Mouse (Mus musculus) adrenal gland, adult 18-20 months (tissue): ENCODE measurements around the gene Tatdn3. TPM values are rescaled to one million over a fixed set of nuclear protein-coding genes. Genes with fewer than 3 reads are reported as not detected.
A peak's percentile ranks its signal among the peaks of the same experiment; 100 is the strongest.
"Not testable (repeated sequence)": the region's sequence is repeated elsewhere in the genome, so short reads cannot be mapped to it uniquely, and the experiment has no call there.

Experiments
- DNase-seq, 2 experiments: peaks; one replicate each; pipeline ENCODE4 v3.0.0; 2021 to 2022; ENCODE audit warnings: low spot score in 2 of 2
- total RNA-seq, 2 experiments: library from RNA; stranded (reverse); gene quantifications; 1 replicate in 1 of 2; 2 replicates in 1 of 2; pipeline ENCODE4 v1.2.3; 2021

The Tatdn3 gene
- total RNA-seq, 2 experiments from 2014 or later: 14.0 to 16.4 TPM

DNA sequence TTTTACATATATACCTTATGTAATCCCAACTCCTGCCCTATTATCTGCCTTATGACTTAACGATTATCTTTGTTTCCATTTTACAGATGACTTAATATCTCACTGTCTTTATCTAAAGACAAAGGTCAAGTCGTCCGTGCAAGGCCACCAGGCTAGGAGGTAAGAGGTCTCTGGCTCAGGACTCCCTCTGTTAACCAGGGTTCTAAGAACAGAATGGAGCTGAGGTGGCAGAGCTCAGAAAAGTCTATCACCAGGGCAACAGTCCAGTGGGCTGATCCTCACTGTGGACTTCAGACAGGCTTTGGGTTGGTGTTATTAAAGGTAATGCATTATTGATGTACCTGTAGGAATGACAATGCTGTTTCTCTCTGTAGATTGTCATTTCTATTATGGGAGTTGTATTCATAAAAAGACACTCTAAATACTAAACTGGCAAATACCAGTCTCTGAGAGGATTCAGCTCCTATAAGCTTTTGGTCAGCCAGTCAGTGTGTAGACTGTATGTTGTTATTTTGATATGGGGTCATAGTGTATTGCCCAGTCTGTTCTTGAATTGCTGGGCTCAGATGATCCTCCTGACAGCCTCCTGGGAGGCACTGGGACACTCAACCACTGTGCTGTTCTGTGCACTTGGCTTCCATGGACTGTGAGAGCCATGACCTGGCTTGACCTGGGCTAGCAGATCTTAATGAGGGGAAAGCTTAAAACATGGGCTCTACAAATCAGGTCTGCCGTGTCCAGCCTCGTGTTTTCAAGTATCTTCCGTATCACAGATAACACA lies 26.0 kb downstream of the Tatdn3 start, which contains the start of gene Spata45:
TSS of gene Spata45 (plus strand) at position 86 of the 781 bp plus-strand sequence.
- no peak for DNase-seq

DNA sequence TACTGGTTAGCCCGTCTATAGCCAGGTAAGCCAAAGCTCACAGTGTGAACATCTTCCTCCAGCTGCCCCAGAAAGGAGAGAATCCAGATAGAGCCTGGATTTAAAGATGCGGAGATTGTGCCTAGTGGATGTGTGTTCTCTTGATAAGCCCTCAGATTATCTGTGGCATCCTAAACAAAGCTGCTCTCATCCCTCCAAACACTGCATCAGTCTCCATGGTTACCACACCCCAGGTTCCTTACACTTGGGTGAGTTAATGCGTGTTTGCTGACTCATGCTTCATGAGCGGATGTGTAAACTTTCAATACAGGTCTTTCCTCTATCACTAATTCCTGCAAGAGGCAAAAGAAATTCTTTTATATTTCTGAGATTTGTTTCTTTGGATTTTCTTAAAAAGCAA lies 27.1 kb downstream of the Tatdn3 start:
- no peak for DNase-seq

DNA sequence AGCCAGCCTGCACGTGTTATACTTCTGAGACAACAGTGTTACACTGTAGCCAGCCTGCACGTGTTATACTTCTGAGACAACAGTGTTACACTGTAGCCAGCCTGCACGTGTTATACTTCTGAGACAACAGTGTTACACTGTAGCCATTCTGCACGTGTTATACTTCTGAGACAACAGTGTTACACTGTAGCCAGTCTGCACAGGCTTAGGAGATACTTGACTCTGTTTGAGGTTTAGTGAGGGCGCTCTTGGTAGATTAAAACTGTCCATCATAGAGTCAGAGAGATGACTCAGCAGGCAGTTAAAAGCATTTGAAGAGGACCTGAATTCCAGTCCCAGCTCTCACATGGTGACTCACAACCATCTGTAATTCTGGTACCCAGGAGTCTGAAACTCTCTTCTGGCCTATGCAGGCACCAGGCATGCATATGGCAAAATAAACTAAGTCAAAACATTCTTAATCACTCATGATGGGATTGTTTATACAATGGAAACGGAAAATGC lies 31.8 kb downstream of the Tatdn3 start:
- DNase-seq: not testable (repeated sequence)

DNA sequence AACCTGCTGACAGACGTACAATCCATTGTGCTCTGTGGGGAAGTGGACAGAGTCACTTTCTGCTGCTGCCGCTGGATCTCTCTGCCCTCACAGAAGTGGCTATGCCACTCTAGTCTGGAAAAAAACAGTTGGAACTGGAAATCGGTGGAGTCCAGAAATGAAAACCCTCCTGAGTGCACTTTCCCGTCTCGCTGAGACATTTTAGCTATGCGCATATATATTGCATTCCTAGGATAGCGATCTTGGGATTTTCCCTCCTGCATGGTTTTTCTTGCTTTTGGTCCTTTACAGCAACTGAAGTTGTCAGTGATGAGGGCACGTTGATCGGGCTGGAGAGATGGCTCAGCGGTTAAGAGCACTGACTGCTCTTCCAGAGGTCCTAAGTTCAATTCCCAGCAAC lies 32.5 kb downstream of the Tatdn3 start:
- DNase-seq: no peak

DNA sequence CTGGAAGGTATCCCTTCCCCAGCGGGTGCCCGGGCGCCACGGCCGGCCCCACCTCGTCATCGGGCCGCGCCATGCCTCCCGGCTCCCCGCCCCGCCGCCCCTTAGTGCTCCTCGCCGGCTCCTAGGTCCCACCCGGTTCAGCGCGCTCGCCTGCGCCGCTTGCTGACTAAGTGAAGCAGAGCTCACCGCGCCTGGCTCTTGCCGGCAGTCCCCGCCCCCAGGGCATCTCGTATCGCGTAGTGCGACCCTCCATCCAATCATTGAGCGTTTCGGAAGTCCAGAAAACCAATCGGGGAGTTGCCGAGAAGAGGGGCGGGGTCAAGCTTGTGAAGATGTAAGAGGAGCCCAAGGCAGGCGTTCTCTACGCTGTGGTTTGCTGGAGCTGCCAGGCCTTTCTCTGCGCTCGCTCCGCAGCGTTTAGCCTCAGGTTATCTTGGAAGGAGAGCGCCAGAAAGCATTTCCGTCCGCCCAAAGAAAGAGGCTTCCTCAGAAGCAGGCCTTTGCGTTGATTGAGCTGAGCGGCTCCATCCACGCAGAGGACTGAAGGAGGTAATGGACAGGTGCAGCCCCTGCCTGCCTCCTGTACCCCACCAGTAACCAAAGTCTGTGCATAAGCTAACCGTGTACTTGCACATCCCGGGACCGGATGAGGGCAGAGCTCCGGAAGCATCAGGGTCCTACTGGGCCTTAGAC lies 36.6 kb downstream of the Tatdn3 start, which contains the start of gene Flvcr1:
TSS of gene Flvcr1 (minus strand) at position 138 of the 693 bp plus-strand sequence.
- DNase-seq: peak; percentile 97 to 99

DNA sequence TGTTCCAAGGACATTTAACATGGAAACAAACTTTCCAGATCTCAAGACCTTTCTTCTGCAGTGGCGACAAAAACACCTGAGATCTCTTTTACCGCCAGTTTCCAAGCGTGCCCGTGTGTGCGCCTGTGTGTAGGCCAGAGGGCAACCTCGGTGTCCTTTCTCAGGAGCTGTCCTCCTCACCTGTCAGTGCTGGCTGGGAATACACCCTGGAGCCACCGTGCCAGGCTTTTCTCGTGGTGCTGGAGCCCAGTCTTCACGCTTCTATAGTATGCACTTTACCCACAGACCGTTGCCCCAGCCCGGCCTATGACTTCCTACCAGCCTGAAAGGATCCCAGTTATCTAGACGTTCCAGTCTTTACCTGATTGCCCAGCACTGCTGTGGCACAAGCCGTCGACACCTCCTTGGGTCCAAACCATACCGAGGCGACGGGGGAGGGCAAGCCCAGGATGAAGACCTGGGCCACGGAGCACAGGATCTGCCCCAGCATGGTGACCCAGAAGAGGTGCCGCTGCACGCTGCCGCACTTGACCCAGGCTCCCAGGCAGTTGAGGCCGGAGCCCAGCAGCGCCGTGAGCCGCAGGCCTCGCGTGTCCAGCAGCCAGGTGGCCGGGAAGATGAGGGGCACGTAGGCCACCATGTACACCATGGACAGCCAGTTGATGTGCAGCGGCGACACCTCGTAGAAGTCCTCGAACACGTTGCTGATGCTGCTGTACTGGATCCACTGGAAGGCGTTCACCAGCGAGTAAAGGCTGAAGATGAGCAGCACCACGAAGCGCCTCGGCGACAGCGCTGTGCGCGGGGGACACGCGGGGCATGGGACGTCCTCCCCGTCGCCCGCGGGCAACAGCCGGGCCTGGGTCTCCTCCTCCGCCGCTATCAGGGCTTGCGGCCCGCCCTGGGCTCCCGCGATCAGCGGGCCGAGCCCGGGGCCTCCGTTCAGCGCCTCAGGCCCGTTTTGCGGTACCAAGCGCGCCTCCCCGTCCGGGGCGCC lies 37.4 kb downstream of the Tatdn3 start:
- DNase-seq: peak in 1 of 2 experiments; percentile 38

DNA sequence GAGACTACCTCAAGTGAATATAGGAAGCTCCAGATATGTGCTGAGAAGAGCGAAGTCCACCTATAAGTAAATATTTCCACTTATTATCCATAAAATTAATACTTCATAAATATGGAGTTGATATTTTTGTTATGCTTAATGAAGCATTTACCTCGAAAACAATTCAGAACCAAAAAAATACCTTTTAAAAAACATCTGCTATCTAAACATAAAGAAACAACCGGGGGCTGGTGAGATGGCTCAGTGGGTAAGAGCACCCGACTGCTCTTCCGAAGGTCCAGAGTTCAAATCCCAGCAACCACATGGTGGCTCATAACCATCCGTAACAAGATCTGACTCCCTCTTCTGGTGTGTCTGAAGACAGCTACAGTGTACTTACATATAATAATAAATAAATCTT lies 38.9 kb downstream of the Tatdn3 start:
- DNase-seq: not testable (repeated sequence)

DNA sequence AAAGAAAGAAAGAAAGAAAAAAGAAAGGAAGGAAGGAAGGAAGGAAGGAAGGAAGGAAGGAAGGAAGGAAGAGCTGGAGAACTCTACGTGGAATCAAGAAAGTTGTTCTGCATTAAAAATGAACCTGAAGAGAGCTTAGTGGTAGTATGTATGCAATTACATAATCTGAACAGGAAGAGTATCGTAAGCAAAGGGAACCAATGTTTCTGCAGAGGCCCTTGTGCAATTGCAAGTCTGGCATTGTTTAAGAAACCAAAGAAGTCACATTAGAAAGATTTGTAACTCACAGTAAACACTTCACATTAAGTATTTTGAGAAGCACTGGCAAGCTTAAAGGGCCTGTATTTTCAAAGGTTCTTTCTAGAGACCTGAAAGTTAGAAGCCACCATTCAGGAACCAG lies 39.6 kb downstream of the Tatdn3 start:
- DNase-seq: no peak

DNA sequence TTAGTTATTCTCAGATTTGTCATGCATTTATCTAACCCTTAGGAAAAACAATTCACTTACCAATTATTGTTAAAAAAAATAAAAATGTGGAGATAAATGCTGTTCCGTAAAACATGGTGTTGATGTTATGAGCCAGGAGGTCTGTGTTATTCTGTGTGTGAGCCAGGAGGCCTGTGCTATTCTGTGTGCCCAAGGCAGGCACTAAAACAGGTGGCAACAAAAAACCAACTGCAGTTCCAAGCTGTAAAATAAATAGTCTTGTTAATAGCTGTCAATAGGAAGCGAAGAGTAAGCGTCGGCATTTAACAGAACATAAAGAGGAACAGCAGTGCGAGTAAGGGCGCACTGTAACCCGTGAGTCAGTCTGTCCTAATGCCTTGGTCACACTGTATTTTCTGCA lies 41.7 kb downstream of the Tatdn3 start:
- DNase-seq: no peak

DNA sequence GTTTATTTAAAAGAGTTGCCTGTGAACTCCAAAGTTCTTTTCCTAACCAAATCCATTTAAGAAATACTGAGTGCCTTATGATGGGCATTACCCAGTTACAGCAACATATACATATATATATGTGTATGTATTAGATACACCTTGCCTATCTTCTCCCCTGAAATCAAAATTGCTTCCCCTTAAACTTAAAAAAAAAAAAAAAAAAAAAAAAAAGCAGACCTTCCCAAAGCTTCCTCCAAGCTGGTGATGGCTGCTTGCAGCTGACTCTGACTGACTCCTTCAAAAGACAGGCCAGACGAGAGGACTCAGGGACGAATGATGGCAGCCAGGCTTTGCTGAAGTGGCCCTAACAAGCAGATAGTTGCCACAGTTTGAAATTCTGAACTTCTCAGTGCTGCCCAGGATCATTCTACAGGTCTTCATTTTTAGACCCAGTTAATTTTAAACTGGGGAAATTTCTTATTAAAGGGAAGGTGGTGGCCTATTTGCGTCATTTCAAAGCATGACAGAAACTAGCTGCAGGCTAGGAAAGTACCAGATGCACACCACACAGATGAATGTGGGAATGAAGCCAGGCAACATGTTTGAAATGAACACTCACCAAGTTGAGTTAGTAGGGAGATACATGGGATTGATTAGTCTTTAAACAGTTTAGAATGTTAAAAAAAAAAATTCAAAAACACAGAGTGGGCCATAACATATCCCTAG lies 42.4 kb downstream of the Tatdn3 start:
- no peak for DNase-seq

DNA sequence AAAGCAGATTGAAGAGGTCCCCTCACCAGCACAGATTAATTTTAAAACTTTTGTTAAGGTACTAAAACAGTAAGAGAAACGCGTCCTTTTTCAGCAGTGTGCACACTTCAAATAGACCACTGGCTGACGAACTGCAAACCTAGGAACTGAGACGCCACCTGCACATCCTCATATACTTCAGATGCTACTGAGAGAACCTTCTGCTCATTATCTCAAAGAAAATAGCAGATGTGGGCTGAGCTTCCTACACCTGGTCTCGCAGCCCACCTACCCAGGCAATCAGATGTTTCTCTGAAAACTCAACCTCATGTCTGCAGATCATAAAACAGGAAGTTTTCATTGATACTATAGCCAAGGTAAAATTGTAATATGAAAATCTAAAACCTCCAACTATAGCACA lies 42.9 kb downstream of the Tatdn3 start:
- DNase-seq: no peak

DNA sequence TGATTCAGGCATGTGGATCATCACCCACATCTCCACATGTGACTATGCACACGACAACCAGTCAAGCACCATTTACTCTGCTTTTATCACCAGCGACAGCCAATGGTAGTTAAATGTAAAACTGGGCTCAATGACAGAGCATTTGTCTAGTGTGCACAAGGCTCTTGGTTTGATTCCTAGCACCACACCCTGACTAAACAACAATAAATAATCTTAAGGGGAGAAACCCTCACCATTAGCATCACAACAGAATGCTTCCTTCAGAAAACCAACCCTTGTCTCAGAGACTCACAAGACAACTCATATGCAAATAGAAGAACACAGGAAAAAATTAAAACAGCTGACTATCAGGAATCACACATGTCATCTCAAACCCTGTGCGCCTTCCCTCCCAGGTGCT lies 48.5 kb downstream of the Tatdn3 start:
- DNase-seq: no peak

DNA sequence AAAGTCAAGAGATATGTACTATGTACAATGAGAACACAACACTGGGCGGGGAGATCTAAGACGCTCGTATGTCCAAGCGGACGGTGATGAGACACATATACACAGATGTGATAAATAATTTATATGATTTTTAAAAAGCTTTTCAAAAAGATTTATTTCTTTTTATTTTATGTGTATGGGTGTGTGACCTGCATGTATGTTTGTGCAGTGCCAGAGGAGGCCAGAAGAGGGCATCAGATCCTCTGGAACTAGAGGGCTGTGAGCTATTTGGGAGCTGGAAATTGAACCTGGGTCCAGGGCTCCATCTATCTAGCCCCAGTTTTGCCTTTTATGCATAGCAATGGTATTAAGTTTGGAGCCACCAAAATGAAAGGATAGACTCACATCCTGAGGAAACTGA lies 54.0 kb downstream of the Tatdn3 start:
- no peak for DNase-seq

DNA sequence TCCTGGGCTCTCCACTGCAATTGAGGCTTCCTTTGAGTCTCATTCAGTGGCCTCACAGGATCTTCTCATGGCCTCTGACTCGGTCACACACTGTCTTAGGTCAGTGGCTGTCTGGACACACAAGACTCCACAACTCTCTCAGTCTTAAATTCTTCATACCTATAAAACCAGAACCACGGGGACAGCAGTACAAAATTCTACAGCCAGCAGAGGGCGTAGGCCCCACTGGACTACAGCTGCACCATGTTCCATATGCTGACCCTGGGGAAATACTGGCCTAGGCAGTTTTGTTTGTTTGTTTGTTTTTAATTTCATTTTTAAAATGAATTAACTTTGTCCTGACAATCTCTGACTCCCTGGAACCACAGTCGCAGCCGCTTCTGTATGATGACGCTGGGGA lies 60.5 kb downstream of the Tatdn3 start:
- DNase-seq: no peak

DNA sequence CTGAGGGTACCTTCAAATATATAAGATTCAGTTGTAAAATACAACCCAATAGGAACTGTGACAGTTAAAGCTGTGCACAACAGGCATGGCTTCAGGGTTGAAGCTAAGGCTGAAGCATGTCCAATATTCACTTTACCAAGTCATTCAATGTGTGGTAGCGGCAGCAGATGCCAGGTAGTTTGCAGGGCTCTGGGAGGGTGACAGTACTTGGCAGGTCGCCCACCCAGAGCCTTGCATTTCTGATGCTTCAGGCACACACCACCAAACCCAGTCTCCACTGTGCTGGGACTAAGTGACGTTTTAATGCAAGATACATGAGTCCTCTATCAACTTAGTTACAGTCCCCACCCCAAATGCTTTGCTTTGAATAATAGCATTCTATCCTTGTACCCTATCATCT lies 62.0 kb downstream of the Tatdn3 start:
- DNase-seq: peak in 1 of 2 experiments; percentile 15

DNA sequence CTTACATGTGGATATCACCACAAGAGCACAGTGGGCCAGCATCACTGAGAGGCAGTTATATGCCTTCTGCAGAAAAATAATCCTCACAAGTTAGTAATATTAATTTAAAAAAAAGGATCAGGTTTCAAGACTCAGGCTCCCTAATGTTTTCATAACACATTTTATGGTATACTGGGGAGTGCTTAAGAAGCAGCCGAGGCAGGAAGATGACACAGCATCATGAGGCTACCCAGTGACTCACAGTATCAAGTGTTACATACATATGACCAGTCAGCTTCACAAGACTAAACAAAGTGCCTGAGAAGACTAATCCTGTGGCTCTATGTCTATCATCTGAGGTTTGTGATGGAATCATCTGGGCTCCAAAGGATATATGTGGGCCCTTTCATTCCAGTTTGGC lies 64.7 kb downstream of the Tatdn3 start:
- DNase-seq: no peak

DNA sequence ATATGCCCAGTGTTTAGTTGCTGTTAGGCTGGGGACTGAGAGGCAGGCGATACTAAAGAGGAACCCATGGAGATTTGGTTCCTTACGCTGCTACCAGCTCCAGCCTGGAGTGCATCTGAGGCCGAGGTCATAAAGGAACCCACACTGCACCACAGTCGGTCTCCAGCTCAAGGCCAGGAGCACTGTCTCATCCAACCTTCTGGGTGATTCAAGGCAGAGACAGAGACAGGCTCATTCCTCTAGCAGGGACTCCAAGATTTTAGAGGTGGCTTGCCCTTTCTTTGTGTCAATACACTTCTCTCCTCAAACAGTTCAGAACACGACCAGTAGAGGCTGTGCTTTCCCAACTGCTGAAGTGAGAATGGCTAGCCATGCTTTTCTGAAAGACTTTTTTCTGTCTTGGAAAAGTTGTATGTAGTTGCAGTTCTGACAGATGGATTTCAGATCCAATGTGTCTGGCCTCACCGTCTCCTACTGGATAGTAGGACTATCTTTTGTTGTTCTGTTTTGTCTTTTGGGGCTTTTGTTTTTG lies 66.3 kb downstream of the Tatdn3 start:
- no peak for DNase-seq
